Mouse (Mus musculus) testis, adult 2 months (tissue): ENCODE results near the gene Trir.

ENCODE experiments used
- CTCF ChIP-seq: fragments of 200-500 bp; IDR thresholded peaks from 2 replicates; pipeline ENCODE4 v1.5.1; 2012; ENCODE audit warnings: low read depth, mild to moderate bottlenecking, inconsistent platforms, low read length, moderate library complexity; ENCODE audit not compliant: control insufficient read depth, insufficient read depth, insufficient replicate concordance
- POLR2A ChIP-seq: fragments of 200-500 bp; IDR thresholded peaks from 2 replicates; pipeline ENCODE4 v1.6.1; 2012; ENCODE audit warnings: low read depth, mild to moderate bottlenecking, inconsistent platforms, low read length, moderate library complexity; ENCODE audit not compliant: control insufficient read depth

DNA sequence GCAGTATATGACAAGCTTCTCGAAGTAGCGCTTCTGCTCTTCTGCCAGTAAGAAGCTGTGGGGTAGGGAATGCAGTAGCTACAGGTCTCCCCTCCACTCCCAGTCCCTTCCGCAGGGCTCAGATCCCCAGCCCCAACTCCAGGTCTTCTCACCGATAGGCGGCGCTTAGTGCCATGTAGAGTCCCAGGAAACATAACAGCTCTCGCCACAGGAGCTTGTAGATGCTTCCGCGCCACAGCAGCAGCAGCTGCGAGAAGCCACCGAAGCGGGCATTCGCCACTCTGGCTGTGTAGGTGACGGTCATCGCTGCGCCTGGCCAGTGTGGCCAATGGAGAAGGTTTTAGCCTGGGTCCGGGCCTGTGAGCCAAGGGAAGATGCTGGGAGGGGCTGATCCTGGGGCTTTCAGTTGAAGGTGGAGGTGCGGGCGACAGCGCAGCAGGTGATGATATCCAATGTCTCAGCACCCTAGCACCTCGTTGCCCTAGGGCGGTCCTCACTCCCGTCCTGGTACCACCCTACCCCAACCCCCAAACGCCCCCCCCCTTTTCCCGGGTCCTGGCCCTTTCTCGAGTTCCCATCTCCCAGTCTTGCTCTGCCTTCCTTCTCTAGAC is 13.3 kb upstream of the Trir start:
- TF ChIP-seq CTCF (peak; percentile 29; the same call in 1 of the 2 replicates), POLR2A (no peak)
